Mouse (Mus musculus) kidney, embryonic 16.5 days (tissue): Measurements from ENCODE around the gene Ilvbl. TPM values are rescaled to one million over a fixed set of nuclear protein-coding genes. Genes with fewer than 3 reads are reported as not detected.
"Not testable (repeated sequence)": the region's sequence is repeated elsewhere in the genome, so short reads cannot be mapped to it uniquely, and the experiment has no call there.

Experiments used
- ATAC-seq: fragments of 200-750 bp; cut with Nextera tagmentation; 2 replicates; pipeline ENCODE4 v1.8.0; 2017; ENCODE audit warnings: moderate TSS enrichment; ENCODE audit not compliant: low FRiP score, low TSS enrichment
- H3K27ac ChIP-seq: fragments of 300-500 bp; sonication (generic); 2 replicates; pipeline ENCODE4 v1.5.1; 2014; ENCODE audit warnings: low read length
- H3K27me3 ChIP-seq: fragments of 300-500 bp; sonication (generic); 2 replicates; pipeline ENCODE4 v1.6.1; 2014; ENCODE audit warnings: low read length, control low read depth, mixed read lengths; ENCODE audit not compliant: insufficient read depth
- H3K36me3 ChIP-seq: fragments of 300-500 bp; sonication (generic); 2 replicates; pipeline ENCODE4 v1.6.1; 2014; ENCODE audit warnings: low read length, control low read depth, mixed read lengths; ENCODE audit not compliant: insufficient read depth
- H3K4me1 ChIP-seq: fragments of 300-500 bp; sonication (generic); 2 replicates; pipeline ENCODE4 v1.6.1; 2014; ENCODE audit warnings: low read length, control low read depth, mixed read lengths; ENCODE audit not compliant: insufficient read depth
- H3K4me2 ChIP-seq: fragments of 300-500 bp; sonication (generic); replicated peaks from 2 replicates; pipeline ENCODE4 v1.6.1; 2014; ENCODE audit warnings: low read depth, low read length
- H3K4me3 ChIP-seq: fragments of 300-500 bp; sonication (generic); 2 replicates; pipeline ENCODE4 v1.5.1; 2014; ENCODE audit warnings: mild to moderate bottlenecking, low read length
- H3K9ac ChIP-seq: fragments of 300-500 bp; sonication (generic); replicated peaks from 2 replicates; pipeline ENCODE4 v1.6.1; 2014; ENCODE audit warnings: low read length
- H3K9me3 ChIP-seq: fragments of 300-500 bp; sonication (generic); 2 replicates; pipeline ENCODE4 v1.6.1; 2016; ENCODE audit warnings: low read length, control low read depth
- WGBS: fragments of 180-500 bp; shearing (Covaris S2); extraction: QIAGEN DNeasy Blood & Tissue Kit; methylation state at CpG from one replicate; pipeline ENCODE4 v1.1.7; 2014; 5-methylcytosine and 5-hydroxymethylcytosine counted together
- microRNA-seq: library from miRNA; unstranded; fragments of <30 nt; microRNA quantifications from one replicate; pipeline ENCODE4, GENCODE M21; 2016
- polyA plus RNA-seq: library from polyadenylated mRNA; unstranded; fragments of >200 nt; fragmentation: Nextera tagmentation; extraction: Ambion mirVana; gene quantifications from 2 replicates; pipeline ENCODE4 v1.2.1, GENCODE M21; 2015

Ilvbl gene
- polyA plus RNA-seq, 1 experiment from 2014 or later = 67.2 TPM

- no peak overlapping the region for H3K27ac ChIP-seq
- no peaks in the 10 kb centered on the region for H3K27me3 ChIP-seq
- no peaks in the 10 kb centered on the region for H3K4me1 ChIP-seq
- H3K36me3 ChIP-seq = no peaks in the 10 kb centered on the region
- ATAC-seq = no peak
- 77% methylated on average over 3 of the region's 3 CpGs for WGBS
- no peak overlapping the region for H3K9ac ChIP-seq
- no peaks in the 10 kb centered on the region for H3K9me3 ChIP-seq
- H3K4me3 ChIP-seq = no peak overlapping the region
- H3K4me2 ChIP-seq = no peak overlapping the region
Observed at GRCm38 (mm10) chr10:78607602-78608001, 33.5 kb downstream of the Ilvbl start.

GRCm38 (mm10) chr10:78617974-78618373 is 43.8 kb downstream of the Ilvbl start, which contains the start of gene Olfr1357:
Gene Olfr1357, minus strand, starts transcription at chr10:78618074.
- no peak for ATAC-seq
- Histone ChIP-seq H3K9me3 (no peaks in the 10 kb centered on the region), H3K4me2 (no peak within 1 kb of the TSS), H3K27ac (no peak within 1 kb of the TSS), H3K27me3 (no peaks in the 10 kb centered on the region), H3K4me1 (no peaks in the 10 kb centered on the region), H3K4me3 (no peak within 1 kb of the TSS), H3K36me3 (no peaks in the 10 kb centered on the region), H3K9ac (no peak within 1 kb of the TSS)
- WGBS = 88% methylated on average over 1 of the region's 1 CpGs

DNA sequence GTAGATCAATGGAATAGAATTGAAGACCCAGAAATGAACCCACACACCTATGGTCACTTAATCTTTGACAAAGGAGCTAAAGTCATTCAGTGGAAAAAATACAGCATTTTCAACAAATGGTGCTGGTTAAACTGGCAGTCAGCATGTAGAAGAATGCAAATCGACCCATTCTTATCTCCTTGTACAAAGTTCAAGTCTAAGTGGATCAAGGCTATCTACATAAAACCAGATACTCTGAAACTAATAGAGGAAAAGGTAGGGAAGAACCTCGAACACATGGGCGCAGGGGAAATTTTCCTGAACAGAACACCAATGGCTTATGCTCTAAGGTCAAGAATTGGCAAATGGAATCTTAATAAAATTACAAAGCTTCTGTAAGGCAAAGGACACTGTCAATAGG is 49.0 kb downstream of the Ilvbl start:
- WGBS = 83% methylated on average over 3 of the region's 3 CpGs
- ATAC-seq, H3K27ac ChIP-seq, H3K4me3 ChIP-seq, H3K4me2 ChIP-seq, H3K9me3 ChIP-seq, H3K9ac ChIP-seq, H3K4me1 ChIP-seq, H3K27me3 ChIP-seq, H3K36me3 ChIP-seq: not testable (repeated sequence)

GRCm38 (mm10) chr10:78630194-78630593 is 56.0 kb downstream of the Ilvbl start:
- Histone ChIP-seq H3K4me2 (no peak overlapping the region), H3K36me3 (no peaks in the 10 kb centered on the region), H3K4me3 (no peak overlapping the region), H3K4me1 (no peaks in the 10 kb centered on the region), H3K9ac (no peak overlapping the region), H3K27me3 (no peaks in the 10 kb centered on the region), H3K27ac (no peak overlapping the region), H3K9me3 (no peaks in the 10 kb centered on the region)
- WGBS = 79% methylated on average over 4 of the region's 4 CpGs
- ATAC-seq = no peak

GRCm38 (mm10) chr10:78632311-78632710 is 58.2 kb downstream of the Ilvbl start:
- no peak overlapping the region for H3K4me3 ChIP-seq
- no peak overlapping the region for H3K9ac ChIP-seq
- ATAC-seq = no peak; the same call in 1 of the 2 replicates
- H3K27me3 ChIP-seq = no peaks in the 10 kb centered on the region
- WGBS = 11% methylated on average over 6 of the region's 6 CpGs
- no peaks in the 10 kb centered on the region for H3K4me1 ChIP-seq
- no peak overlapping the region for H3K4me2 ChIP-seq
- H3K9me3 ChIP-seq = no peaks in the 10 kb centered on the region
- no peak overlapping the region for H3K27ac ChIP-seq
- no peaks in the 10 kb centered on the region for H3K36me3 ChIP-seq

Small RNAs within 50 kb of the gene (microRNA-seq; reads per million reads assigned to microRNA genes)
- gene Gm27541 = not detected

Other genes starting within 250 kb of the Ilvbl start
- 48.2 and 81.9 TPM in 2 replicates for gene Agpat3, start 221.9 kb upstream of the Ilvbl start, polyA plus RNA-seq
- 325 and 328 TPM in 2 replicates for gene Rrp1, start 161.3 kb upstream of the Ilvbl start, polyA plus RNA-seq
- gene Cstb, start 148.7 kb upstream of the Ilvbl start, polyA plus RNA-seq = 191 and 193 TPM in 2 replicates
- 28.4 and 29.8 TPM in 2 replicates for gene Pdxk, start 109.4 kb upstream of the Ilvbl start, polyA plus RNA-seq
- gene Olfr1358, start 56.9 kb upstream of the Ilvbl start, polyA plus RNA-seq = not detected in 2 replicates
- 18.1 and 20.4 TPM in 2 replicates for gene Syde1, start 17.6 kb downstream of the Ilvbl start, polyA plus RNA-seq
- not detected in 2 replicates for gene Olfr1357, start 43.7 kb downstream of the Ilvbl start, polyA plus RNA-seq
- gene Casp14, start 143.9 kb downstream of the Ilvbl start, polyA plus RNA-seq = not detected in 2 replicates
- not detected in 2 replicates for gene Ccdc105, start 178.7 kb downstream of the Ilvbl start, polyA plus RNA-seq
- 0.67 and 0.69 TPM in 2 replicates for gene Slc1a6, start 206.2 kb downstream of the Ilvbl start, polyA plus RNA-seq